Mouse (Mus musculus) limb, embryonic 11.5 days (tissue): Measurements from ENCODE around the gene Mcm9. TPM values are rescaled to one million over a fixed set of nuclear protein-coding genes. Genes with fewer than 3 reads are reported as not detected.
"Not testable (repeated sequence)": the region's sequence is repeated elsewhere in the genome, so short reads cannot be mapped to it uniquely, and the experiment has no call there.

ENCODE experiments used
- ATAC-seq: fragments of 200-750 bp; cut with Nextera tagmentation; 2 replicates; pipeline ENCODE4 v1.8.0; 2017; ENCODE audit warnings: low read depth; ENCODE audit not compliant: insufficient number of reproducible peaks, low FRiP score, low TSS enrichment
- DNase-seq: peaks from one replicate; pipeline ENCODE4 v3.0.0-alpha.2; 2015; ENCODE audit warnings: low spot score
- H3K27ac ChIP-seq: fragments of 300-500 bp; sonication (generic); replicated peaks from 2 replicates; pipeline ENCODE4 v1.5.1; 2014; ENCODE audit warnings: low read depth, mild to moderate bottlenecking, low read length
- H3K27me3 ChIP-seq: fragments of 300-500 bp; sonication (generic); 2 replicates; pipeline ENCODE4 v1.6.1; 2014; ENCODE audit warnings: mild to moderate bottlenecking, low read length, mixed read lengths; ENCODE audit not compliant: control insufficient read depth, insufficient read depth
- H3K36me3 ChIP-seq: fragments of 300-500 bp; sonication (generic); 2 replicates; pipeline ENCODE4 v1.6.1; 2014; ENCODE audit warnings: mild to moderate bottlenecking, low read length, moderate library complexity, mixed read lengths; ENCODE audit not compliant: control insufficient read depth, insufficient read depth
- H3K4me1 ChIP-seq: fragments of 300-500 bp; sonication (generic); 2 replicates; pipeline ENCODE4 v1.6.1; 2014; ENCODE audit warnings: low read length, mixed read lengths; ENCODE audit not compliant: control insufficient read depth, insufficient read depth
- H3K4me2 ChIP-seq: fragments of 300-500 bp; sonication (generic); 2 replicates; pipeline ENCODE4 v1.6.1; 2014; ENCODE audit warnings: low read depth, mild to moderate bottlenecking, moderate library complexity; ENCODE audit not compliant: severe bottlenecking
- H3K4me3 ChIP-seq: fragments of 300-500 bp; sonication (generic); 2 replicates; pipeline ENCODE4 v1.5.1; 2014; ENCODE audit warnings: low read depth, low read length
- H3K9ac ChIP-seq: fragments of 300-500 bp; sonication (generic); 2 replicates; pipeline ENCODE4 v1.6.1; 2014; ENCODE audit warnings: mild to moderate bottlenecking, low read length
- H3K9me3 ChIP-seq: fragments of 300-500 bp; sonication (generic); 2 replicates; pipeline ENCODE4 v1.6.1; 2016; ENCODE audit warnings: low read length; ENCODE audit not compliant: control insufficient read depth
- WGBS: fragments of 180-500 bp; shearing (Covaris S2); extraction: QIAGEN DNeasy Blood & Tissue Kit; methylation state at CpG from one replicate; pipeline ENCODE4 v1.1.7; 2014; 5-methylcytosine and 5-hydroxymethylcytosine counted together
- polyA plus RNA-seq: library from polyadenylated mRNA; unstranded; fragments of >200 nt; fragmentation: Nextera tagmentation; extraction: Ambion mirVana; gene quantifications from 2 replicates; pipeline ENCODE4 v1.2.1, GENCODE M21; 2014

The Mcm9 gene
- polyA plus RNA-seq, 1 experiment from 2014 or later: 16.0 TPM

- Histone ChIP-seq H3K4me1 (0 out of 2 replicates have a peak, but pooled peaks cover 3% of the 10 kb centered on the region), H3K4me2 (no peak overlapping the region), H3K9ac (no peak overlapping the region), H3K9me3 (no peaks in the 10 kb centered on the region), H3K27ac (no peak overlapping the region), H3K4me3 (no peak overlapping the region), H3K36me3 (no peaks in the 10 kb centered on the region), H3K27me3 (no peaks in the 10 kb centered on the region)
- ATAC-seq (no peak; the same call in 1 of the 2 replicates), DNase-seq (no peak)
- 81% methylated on average over 13 of the region's 13 CpGs for WGBS
Measured at GRCm38 (mm10) chr10:53502471-53502870, 127.8 kb downstream of the Mcm9 start.

GRCm38 (mm10) chr10:53499518-53499917, 130.7 kb downstream of the Mcm9 start:
- Histone ChIP-seq H3K9ac (no peak overlapping the region), H3K4me2 (no peak overlapping the region), H3K4me1 (0 out of 2 replicates have a peak, but pooled peaks cover 3% of the 10 kb centered on the region), H3K27ac (no peak overlapping the region), H3K4me3 (no peak overlapping the region), H3K9me3 (no peaks in the 10 kb centered on the region), H3K27me3 (no peaks in the 10 kb centered on the region), H3K36me3 (no peaks in the 10 kb centered on the region)
- ATAC-seq (no peak), DNase-seq (no peak)

- DNase-seq, H3K27me3 ChIP-seq, H3K4me2 ChIP-seq, H3K27ac ChIP-seq, H3K9me3 ChIP-seq, H3K4me3 ChIP-seq, H3K36me3 ChIP-seq, ATAC-seq, H3K4me1 ChIP-seq, H3K9ac ChIP-seq: not testable (repeated sequence)
- 96% methylated on average over 3 of the region's 3 CpGs for WGBS
Measured at GRCm38 (mm10) chr10:53495349-53495748, 134.9 kb downstream of the Mcm9 start.

GRCm38 (mm10) chr10:53493954-53494353, 136.3 kb downstream of the Mcm9 start:
- Histone ChIP-seq H3K4me3 (no peak overlapping the region), H3K27ac (no peak overlapping the region), H3K4me1 (no peaks in the 10 kb centered on the region), H3K36me3 (no peaks in the 10 kb centered on the region), H3K9ac (no peak overlapping the region), H3K27me3 (no peaks in the 10 kb centered on the region), H3K9me3 (no peaks in the 10 kb centered on the region), H3K4me2 (no peak overlapping the region)
- ATAC-seq (no peak), DNase-seq (no peak)
- WGBS: 95% methylated on average over 13 of the region's 13 CpGs

Other genes with a start within 250 kb of the Mcm9 start
- 168 and 169 TPM in 2 replicates for gene Asf1a, start 33.7 kb downstream of the Mcm9 start, polyA plus RNA-seq
- gene Fam184a, start 120.7 kb upstream of the Mcm9 start, polyA plus RNA-seq: 5.1 and 5.7 TPM in 2 replicates